Mouse (Mus musculus) megakaryocyte progenitor cell, adult 5-6 weeks (primary cell): ENCODE data around the gene Ndufa10. TPM values are rescaled to one million over a fixed set of nuclear protein-coding genes. Genes with fewer than 3 reads are reported as not detected.
"Not testable (repeated sequence)": the region's sequence is repeated elsewhere in the genome, so short reads cannot be mapped to it uniquely, and the experiment has no call there.

Experiments
- ATAC-seq: replicated peaks from 2 replicates; pipeline ENCODE4 v1.8.0; 2016; ENCODE audit warnings: mild to moderate bottlenecking, moderate TSS enrichment, inconsistent platforms; ENCODE audit not compliant: poor library complexity
- total RNA-seq, 2 experiments: library from RNA; stranded (forward) in 1 of 2; stranded (reverse) in 1 of 2; fragments of 157-497, 149-512 nt in 1 of 2; fragments of 200-1000 nt in 1 of 2; gene quantifications; 2 replicates each; pipeline versions ENCODE4 v1.2.3 to v1.2.4; 2015 to 2017

Ndufa10 gene
- 175 TPM in 2 replicates for total RNA-seq (2015)
- 101 and 110 TPM in 2 replicates for total RNA-seq (2017)

DNA sequence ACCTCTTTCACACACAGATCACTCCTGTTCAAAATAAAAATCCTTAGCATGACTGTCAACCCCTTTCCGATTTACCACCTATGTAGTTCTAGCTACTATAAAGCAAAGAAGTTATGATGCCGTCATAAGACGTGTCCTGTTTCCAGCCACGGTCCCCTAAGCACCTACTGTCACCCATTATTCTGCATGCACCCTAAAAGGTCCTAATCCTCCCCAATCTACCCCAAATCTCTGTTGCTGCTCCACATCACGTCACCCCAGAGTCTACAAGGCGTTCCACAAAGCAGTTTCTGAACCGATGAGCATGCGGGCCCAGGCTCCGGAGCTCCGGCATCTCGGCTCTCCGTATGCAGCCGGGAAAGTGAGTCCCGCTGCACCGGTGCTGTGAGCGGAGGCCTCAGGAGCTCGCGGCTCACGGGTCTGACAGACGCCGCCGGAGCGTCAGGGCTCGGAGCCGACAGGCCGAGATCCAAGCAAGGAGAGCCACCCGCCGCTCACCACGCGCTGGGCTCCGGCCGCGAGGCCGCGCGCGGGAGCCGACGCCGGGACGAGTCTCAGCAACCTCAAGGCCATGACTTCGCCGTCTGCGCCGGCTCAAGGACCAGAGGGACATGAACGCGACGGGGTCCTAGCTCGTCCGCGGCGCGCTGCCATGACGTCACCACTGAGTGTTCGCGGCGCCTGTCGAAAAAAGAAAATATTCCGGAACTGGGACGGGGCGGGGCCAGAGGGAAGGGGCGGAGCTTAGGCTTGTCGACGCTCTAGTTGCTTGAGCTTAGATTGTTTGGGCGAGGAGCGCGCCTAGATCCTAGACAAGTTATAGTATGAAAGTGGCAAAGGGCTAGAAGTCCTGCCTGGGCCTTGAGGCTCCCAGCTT is at the start of gene Ndufa10:
Gene Ndufa10, minus strand, starts transcription at position 696 of the 877 bp plus-strand sequence.
- ATAC-seq: peak; percentile 94

DNA sequence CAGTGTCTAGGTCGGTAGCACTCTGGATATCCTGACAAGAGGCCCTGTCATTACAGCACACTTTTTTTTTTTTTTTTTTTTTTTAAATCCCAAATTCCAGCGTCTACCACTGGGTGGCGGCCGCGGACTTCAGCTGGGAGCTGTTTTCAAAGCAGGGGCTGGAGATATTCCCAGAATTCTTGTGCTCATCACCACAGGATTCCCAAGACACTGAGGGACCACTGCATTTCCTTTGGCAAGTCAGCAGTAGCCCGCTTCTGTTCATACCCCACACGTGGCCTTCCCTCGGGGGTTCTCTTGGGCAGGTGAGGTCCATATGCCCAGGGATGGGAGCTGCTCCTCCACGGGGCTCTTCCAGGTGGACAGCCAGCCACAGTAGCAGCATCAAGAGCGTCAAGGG is 47.7 kb upstream of the Ndufa10 start:
- ATAC-seq: peak; percentile 55; the same call in 1 of the 2 replicates

DNA sequence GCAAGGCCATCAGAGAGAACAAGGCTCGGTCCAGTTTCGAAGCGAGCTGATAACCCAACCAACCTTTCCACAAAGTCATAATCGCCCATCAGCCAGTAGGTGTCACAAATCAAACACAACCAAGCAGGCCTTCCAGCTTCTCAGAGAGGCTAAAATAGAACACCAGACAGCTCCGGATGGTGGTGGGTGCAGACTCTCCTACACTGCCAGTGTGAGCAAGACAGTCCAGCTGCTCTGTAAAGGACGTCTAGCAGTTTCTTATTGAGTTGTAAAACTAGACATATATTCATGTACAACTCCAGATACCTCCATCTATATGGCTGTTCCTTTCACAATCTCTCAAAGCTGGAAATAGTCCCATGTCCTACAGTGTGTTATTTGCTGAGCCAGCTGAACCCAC is 45.4 kb upstream of the Ndufa10 start:
- ATAC-seq: no peak

DNA sequence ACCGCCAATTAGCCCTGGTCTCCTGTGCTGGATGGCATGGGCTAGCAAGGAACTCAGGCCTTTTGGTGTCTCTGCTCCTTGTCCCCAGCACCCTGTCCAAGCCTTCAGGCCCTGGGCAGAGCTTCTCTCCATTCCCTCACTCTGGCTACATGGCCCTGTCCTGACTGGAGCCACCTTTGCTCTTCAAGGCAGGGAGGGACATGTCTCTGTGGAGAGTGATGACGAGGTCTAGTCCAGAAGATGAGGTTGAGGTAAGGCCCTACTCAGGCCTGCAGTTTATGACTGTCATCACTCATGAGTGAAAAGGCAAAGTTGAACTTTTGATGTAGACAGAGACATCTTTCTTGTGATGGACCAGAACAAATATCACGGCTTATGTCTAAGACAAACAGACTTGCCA is 44.9 kb upstream of the Ndufa10 start, which contains the start of gene Olfr1414:
Gene Olfr1414, minus strand, starts transcription at position 101 of the 400 bp plus-strand sequence.
- no peak for ATAC-seq

DNA sequence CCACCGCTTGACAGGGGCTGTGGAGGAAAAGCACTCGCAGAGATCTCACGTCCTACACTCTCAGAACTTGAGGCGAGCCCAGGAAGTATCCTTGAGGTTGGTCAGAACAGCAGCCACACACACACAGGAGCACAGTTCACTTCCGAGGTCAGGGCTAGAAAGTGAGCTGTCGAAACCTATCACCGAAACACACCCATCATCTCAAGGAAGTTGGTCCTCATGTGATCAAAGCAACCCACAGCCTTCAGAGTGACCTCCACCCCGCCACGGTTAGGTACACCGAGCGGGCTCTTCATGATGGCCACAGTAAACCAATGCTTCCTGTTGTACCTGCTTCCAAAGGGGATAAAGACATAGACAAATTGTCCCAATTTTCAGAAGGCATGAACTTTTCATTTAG is 41.7 kb upstream of the Ndufa10 start:
- no peak for ATAC-seq

DNA sequence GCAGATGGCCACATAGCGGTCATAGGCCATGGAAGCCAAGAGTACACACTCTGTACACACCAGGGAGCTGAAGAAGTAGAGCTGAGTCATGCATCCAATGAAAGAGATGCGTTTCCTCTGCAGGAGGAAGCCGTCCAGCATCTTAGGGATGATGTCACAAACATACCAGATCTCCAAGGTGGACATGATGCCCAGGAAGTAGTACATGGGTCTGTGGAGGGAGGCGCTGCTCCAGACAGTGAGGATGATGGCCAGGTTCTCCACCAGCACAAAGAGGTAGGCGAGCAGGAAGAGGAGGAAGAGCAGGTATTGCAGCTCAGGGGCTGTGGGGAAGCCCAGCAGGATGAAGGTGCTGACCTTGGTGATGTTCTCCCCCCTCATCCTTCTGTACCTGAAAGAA is 38.0 kb upstream of the Ndufa10 start:
- ATAC-seq: not testable (repeated sequence)

DNA sequence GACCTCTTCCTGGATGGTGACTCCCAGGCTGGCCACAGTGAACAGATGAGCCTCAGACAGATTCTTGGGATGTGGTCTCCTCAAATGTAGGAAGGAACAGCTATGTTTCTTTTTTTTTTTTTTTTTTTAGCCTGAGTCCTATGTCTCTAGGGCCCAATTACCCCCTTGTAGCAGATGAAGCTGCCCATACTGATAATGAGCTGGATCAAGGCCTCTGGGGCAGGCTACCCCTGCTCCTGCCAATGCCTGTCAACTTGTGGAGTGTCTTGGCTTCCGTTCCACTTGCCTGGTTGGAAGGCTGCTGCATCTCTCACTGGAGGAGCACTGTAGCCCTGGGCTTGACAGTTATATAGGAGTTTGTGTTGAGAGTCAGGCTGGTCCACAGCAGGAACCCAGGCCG is 22.3 kb upstream of the Ndufa10 start, which contains the start of gene Olfr1415:
Gene Olfr1415, minus strand, starts transcription at position 101 of the 400 bp plus-strand sequence.
- no peak for ATAC-seq

DNA sequence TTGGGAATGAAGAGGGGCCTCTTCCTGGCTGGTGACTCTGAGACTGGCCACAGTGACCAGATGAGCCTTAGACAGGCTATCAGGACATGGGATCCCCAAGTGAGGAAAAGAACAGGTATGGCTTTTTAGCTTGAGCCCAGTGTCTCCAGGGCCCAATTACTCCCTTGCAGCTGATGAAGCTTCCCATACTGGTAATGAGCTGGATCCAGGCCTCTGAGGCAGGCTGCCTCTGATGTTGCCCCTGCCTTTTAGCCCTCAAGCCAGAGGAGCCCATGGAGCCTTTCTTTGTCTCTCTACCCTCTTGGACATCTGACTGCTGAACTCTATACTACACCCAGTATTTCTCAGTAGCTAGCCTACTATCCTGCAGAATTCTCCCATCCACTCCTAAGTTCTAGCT is 11.4 kb upstream of the Ndufa10 start, which contains the start of gene Olfr1416:
Gene Olfr1416, minus strand, starts transcription at position 101 of the 400 bp plus-strand sequence.
- no peak for ATAC-seq

DNA sequence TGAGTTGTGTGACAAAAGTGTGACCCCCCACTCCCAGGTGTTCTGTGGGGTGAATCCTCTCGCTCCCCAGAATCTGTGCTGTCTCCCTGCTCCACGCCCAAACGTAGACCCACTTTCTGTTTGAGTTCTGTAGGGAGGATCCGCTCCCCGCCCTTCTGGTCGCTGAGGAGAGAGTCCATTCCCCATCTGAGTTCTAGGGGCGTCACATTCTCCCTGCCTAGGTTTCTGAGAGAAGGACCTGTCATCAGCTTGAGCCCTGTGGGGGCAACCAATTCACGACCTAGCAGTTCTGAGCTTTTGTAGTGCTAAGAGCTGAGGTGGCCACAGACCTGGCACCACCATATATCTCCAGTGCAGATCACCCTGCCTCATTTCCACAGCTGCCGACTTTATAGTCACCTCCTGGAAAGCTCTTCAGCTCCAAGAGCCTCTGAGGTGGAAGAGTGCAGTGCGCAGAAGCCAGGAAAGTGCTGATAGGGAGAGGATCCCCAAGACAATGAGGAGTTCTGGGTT is 462 bp upstream of the Ndufa10 start:
- peak; percentile 45 for ATAC-seq

DNA sequence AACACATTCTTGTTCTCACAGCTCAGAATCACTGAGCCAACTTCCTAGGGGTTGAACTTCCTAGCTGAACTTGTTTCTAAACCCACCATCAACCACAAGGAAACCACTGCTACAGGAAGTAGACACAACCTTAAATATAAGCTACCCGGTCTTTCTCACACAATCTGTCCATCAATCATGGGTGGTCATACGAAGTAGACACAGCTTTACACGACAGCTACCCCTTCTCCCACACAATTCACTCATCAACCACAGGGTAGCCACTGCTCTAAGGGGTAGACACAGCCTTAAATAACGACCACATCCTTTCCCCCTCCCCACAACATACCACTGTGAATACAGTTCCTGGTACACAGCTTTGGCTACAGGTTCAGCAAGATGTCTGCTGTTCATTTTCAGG is 4.8 kb downstream of the Ndufa10 start:
- no peak for ATAC-seq

DNA sequence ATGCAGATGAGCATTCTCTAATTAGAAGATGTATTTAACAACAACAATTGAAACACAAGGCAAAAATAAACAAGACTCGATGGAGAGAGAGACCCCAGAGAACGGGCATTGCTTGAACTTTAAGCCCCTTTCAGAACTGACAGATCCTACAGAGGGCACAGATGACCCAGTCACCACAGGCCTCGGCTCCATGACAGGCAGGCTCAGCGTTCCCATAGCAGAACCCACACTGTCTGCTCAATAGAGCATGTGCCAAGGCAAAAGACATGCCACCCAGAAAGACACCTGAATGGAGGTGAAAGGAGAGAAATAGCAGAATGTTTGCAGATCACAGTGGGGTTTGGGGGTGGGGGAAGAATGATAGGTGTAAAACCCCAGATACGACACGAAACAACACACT is 15.2 kb downstream of the Ndufa10 start:
- no peak for ATAC-seq

DNA sequence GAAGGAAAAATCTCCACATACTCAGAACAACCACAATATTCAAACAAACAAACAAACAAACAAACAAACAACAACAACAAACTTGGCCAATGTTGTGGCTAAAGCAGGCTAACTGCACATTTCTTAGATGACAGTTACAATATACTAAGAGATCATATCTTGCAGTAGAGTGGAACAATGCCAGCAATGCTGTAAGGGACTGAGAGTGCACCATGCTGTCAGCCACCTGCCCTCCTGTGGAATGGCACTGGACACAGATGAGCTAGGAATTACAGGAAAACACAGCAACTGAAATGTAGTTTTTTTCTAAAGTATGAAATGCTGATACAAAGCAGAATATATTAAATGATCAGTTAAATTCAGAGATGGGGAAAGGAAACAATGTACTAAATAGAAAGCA is 15.9 kb downstream of the Ndufa10 start:
- ATAC-seq: no peak

DNA sequence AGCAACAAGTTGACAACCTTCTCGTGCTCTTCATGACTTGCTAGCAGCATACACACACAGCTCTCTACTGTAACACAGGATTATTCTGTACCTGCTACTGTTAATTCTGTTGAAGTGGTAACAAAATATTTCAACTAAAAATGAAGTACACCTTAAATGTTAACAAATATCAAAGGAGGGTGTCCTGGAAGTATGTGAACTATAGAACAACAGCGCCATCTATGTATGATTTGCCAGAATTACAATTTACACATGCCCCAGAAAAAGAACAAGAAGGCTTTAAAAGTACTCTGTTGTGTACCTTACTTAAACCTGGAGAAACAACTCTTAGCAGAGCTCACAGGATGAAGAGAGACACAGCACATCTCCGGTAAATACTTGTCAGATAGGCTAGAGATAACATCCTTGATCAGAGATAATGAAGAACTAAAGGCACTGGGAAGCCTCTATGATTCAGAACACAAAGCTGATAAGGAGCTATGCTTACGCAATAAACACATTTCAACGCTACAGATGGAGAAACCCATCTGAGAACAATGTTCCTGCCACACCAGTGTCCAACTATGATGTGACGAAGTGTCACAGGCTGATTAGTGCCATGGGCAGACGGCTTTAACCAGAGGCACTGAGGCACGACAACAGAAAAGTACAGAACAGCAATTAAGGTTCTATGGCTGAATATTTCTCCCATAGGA is 19.8 kb downstream of the Ndufa10 start:
- peak; percentile 77; the same call in 1 of the 2 replicates for ATAC-seq

DNA sequence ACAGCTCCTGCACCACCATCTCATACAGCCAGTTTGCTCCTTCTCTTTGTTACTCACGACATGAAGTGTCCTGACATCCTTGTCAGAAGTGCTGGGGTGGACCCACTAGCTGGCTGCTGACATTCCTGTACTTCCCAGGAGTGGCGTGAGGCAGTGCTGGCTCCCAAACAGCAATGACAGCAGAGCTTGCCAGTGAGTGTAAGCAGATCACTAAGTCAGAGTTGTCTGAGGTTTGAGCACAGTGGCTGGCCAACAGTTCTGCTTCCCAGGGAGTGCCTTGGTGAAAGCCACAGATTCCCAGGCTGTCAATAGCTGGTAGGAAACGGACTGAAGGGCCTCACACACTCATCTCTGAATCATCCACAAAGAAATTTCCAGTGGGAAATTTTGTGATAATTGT is 25.4 kb downstream of the Ndufa10 start:
- ATAC-seq: no peak

DNA sequence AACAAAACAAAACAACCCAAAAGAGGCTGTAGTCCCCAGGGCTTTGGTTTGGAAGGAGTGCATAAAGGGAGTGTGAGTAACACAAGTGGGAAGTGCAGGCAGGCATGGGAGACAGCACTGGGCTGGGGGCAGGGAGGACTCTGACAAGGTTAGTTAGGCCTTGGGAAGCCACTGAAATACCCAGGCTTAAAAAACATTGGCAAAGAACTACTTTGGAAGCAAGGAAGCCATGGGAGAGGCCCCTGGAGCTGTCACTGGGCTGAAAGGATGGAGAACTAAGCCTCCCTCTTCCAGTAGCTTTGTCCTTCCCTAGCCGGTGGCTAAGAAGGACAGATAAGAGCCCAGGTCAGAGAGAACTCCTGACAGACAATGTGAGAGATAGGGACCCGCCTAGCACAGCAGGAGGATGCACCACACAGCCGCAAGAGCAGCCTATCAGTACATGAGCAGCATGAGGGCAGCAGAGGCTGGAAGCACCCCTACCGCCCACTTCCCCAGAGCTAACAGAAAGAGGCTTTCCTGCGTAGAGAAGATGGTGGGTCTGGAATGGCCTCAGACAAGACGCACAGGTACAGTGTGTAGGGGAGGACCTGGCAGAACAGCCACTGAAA is 32.1 kb downstream of the Ndufa10 start:
- peak; percentile 88 for ATAC-seq

DNA sequence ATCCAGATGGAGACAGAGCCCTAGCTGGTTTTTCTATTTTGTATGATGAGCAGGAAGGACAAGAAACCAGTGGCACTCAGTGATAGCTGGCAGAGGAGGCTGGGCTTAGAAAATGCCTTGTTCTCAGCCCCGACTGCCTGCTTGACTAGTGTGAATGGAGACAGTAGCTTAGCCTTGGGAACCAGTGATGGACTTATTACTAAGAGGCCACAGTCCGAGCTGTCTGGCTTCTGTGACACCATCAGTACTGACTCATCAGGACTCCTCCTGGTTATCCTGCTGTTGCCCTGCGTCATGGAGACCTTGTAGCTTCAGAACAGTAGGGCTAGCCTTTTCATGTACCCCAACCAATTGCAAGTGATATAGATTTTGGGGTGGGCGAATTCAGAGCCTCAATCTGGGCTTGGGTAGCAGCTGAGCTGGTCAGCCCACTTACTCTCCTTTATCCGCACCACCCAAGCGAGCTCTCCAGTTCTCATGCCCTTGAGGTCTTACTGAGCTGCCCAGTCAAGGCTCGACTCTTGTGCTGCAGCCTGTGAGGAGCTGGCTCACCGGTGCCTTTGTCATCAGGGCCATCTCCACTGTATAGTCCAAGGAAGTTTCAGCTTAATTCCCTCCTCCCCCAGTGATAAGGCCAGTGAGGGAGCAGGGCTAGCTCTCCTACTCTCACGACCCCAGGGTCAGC is 33.5 kb downstream of the Ndufa10 start:
- no peak for ATAC-seq

DNA sequence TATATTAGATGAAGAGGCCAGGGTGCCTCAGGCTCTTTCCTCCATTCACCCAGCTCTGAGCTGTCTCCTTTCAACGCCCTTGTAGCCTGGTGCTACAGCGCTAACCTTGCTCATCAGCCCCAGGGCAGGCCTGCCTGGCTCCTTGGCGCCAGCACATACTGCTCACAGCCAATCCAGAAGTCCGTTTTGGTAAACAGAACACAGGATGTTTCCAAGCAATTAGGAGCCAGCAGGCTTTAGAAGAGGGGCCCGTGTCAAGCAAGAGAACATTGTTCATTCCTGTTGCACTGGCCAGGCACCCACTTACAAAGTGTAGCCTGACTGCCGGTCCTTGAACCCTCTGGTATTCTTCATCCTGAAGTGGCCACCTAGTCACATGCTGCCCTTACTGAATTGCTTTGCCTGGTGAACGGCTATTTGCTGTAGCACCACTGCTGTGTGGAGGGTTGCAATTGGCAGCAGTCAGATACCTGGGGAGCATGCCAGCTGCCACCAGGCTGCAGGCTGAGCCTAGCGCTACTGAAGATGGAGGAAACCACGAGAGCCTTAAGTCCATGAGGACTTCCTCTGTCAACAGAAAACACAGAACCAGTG is 35.9 kb downstream of the Ndufa10 start:
- ATAC-seq: peak; percentile 29; the same call in 1 of the 2 replicates

DNA sequence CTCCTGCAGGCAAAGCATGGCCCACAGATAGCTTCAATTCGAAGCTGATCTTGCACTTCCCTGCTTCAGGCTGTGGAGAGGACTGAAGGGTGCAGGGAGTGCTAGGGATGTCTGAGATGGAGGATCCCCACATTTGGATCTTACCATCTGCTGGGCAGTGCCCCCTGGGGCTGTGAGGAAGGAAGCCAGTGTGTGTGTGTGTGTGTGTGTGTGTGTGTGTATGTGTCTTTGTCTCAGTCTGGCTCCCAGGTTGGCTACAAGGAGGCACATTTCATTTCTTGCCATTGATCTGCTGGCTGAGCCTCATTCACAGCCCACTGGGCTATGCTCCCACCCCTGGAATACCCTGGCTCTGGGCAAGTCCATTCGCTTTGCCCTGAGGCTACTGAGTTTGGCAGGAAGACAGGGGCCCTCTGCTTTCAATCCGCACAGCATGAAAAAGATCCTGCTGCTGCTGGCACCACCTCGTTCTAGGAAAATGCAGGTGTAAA is 36.8 kb downstream of the Ndufa10 start:
- no peak for ATAC-seq

DNA sequence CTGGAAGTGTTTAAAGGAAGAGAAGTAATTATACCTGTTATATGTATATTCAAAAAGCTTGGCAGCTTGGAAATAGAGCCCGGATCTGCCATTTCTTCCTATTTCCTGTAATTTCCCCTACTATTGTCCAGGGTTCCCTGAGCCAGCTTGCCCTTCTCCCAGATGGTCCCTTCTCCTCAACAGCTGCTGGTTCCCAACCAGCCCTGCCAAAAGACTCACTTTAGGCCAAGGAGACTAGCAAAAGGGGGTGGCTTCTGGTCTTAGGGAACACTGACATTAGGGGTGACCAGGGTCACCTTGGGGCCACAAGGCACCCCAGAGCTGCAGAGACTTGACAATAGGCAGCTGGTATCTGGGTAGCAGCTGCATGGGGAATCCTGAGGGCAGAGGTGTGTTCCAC is 38.7 kb downstream of the Ndufa10 start:
- ATAC-seq: no peak

DNA sequence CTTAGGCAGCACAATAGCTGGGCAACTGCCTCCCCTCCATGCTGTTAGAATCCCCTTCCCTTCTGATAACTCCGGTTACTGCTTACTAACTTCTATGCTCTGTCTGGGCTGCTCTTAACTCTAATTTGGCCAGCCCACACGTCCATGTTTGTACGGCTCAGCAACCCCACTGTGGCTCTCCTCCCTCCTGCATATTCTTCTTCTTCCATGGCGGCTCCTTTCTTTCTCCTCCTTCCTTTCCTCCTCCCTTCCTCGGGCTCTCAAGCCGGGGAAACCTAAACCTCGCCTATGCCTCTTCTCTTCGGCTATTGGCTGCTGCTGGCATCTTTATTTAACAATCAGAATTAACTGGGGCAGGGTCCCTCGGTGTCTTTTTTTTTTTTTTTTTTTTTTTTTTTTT is 40.9 kb downstream of the Ndufa10 start:
- ATAC-seq: no peak
